Mouse (Mus musculus) small intestine, adult 2 months (tissue): ENCODE data around the gene Rita1. TPM values are rescaled to one million over a fixed set of nuclear protein-coding genes. Genes with fewer than 3 reads are reported as not detected.

ENCODE experiments used
- H3K27ac ChIP-seq: fragments of 200-500 bp; 2 replicates; pipeline ENCODE4 v1.5.1; 2012; ENCODE audit warnings: low read depth, low read length, control low read depth, inconsistent platforms; ENCODE audit not compliant: insufficient read depth
- H3K27me3 ChIP-seq: fragments of 200-500 bp; 2 replicates; pipeline ENCODE4 v1.6.1; 2012; ENCODE audit warnings: mild to moderate bottlenecking, moderate library complexity, low read length, inconsistent platforms; ENCODE audit not compliant: control insufficient read depth, insufficient read depth
- H3K36me3 ChIP-seq: fragments of 200-500 bp; 2 replicates; pipeline ENCODE4 v1.6.1; 2012; ENCODE audit warnings: mild to moderate bottlenecking, low read length, control low read depth, inconsistent platforms; ENCODE audit not compliant: control insufficient read depth, insufficient read depth
- H3K4me1 ChIP-seq: fragments of 200-500 bp; 2 replicates; pipeline ENCODE4 v1.6.1; 2012; ENCODE audit warnings: low read length, inconsistent platforms, mixed read lengths; ENCODE audit not compliant: control insufficient read depth, insufficient read depth, insufficient read length
- H3K4me3 ChIP-seq: fragments of 200-500 bp; 2 replicates; pipeline ENCODE4 v1.5.1; 2012; ENCODE audit warnings: low read depth, mild to moderate bottlenecking, control low read depth, inconsistent platforms, low read length, moderate library complexity
- CTCF ChIP-seq: fragments of 200-500 bp; IDR thresholded peaks from 2 replicates; pipeline ENCODE4 v1.5.1; 2012; ENCODE audit warnings: low read depth, mild to moderate bottlenecking, control low read depth, inconsistent platforms, low read length, moderate library complexity, mixed read lengths; ENCODE audit not compliant: insufficient replicate concordance, insufficient read length; ENCODE audit errors: extremely low read depth
- POLR2A ChIP-seq: fragments of 200-500 bp; IDR thresholded peaks from 2 replicates; pipeline ENCODE4 v1.6.1; 2012; ENCODE audit warnings: low read depth, mild to moderate bottlenecking, control low read depth, inconsistent platforms, low read length, moderate library complexity
- WGBS: fragments of 180-500 bp; shearing (Covaris S2); methylation state at CpG from one replicate; pipeline ENCODE4 v1.1.7; 2018; 5-methylcytosine and 5-hydroxymethylcytosine counted together
- polyA plus RNA-seq: library from polyadenylated mRNA; depleted of rRNA; stranded (reverse); fragments of >200 nt; gene quantifications from 2 replicates; pipeline ENCODE4 v1.2.3, GENCODE M21; 2012; rRNA removed

Rita1 gene
- polyA plus RNA-seq, 1 experiment: 12.1 TPM

DNA sequence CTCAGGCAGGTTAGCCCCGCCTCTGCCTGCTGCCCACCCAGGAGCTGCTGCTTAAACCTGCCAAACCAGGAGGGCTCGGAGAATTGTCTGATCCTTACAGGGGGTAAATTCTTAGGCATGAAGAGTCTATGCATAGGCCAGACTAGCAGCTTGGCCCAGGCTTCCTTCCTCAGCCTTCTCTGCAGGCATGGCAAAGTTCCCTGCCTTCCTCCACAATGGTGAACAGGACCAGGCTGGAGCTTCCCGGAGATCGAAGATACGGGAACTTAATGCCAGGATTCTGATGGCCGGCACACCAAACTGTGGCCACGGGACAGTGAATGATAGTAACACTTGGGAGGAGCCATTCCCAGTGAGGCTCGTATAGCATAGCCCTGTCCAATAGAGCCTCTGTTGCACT lies 54.3 kb downstream of the Rita1 start:
- Histone ChIP-seq H3K4me1 (peaks cover 11% of the 10 kb centered on the region), H3K27ac (no peak overlapping the region), H3K36me3 (peaks cover 35% of the 10 kb centered on the region), H3K27me3 (no peaks in the 10 kb centered on the region), H3K4me3 (no peak overlapping the region)
- 83% methylated on average over 8 of the region's 8 CpGs for WGBS
- TF ChIP-seq POLR2A (no peak), CTCF (no peak)

DNA sequence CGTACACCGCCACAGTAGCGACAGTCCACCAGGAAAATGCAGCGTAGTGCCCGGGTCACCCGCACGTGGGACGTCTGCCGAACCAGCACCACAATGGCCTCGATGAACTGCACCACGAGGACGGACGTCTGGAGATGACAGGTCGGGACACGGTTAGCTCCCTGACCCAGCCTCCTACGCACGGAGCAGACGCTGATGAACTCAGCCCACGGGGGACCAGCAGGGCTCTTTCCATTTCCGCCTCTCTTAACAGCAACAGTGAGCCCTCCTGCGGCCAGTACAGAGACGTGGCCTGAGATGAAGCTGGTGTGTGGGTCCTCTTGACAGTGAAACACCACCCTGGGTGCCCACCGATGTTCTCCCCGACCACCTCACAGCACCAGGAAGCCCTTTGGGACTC lies 56.5 kb downstream of the Rita1 start:
- no peak overlapping the region for H3K4me3 ChIP-seq
- H3K36me3 ChIP-seq: peaks cover 54% of the 10 kb centered on the region
- no peaks in the 10 kb centered on the region for H3K27me3 ChIP-seq
- peaks cover 4% of the 10 kb centered on the region; the same call in 1 of the 2 replicates for H3K4me1 ChIP-seq
- WGBS: 93% methylated on average over 24 of the region's 24 CpGs
- no peak for TF ChIP-seq CTCF
- no peak for TF ChIP-seq POLR2A
- no peak overlapping the region for H3K27ac ChIP-seq

DNA sequence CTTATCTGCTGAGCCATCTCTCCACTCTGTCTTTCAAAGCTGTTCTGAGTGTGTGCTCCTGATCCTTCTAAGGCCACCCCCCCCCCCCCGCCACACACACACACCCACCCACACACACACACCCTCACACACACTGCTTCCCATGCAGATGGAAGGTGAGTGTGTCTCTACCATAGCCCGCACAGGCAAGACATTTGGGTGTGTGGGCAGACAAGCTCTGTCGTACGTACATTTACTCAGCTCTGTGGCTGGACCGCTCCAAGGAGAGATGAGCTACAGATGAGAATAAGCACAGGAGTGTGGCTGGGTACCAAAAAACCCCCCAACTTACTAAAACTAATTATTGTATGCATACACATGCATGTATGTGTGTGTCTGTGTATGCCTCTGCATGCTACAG lies 61.7 kb downstream of the Rita1 start:
- H3K4me1 ChIP-seq: no peaks in the 10 kb centered on the region
- no peaks in the 10 kb centered on the region for H3K27me3 ChIP-seq
- TF ChIP-seq POLR2A: no peak
- TF ChIP-seq CTCF: no peak
- no peak overlapping the region for H3K4me3 ChIP-seq
- no peak overlapping the region for H3K27ac ChIP-seq
- peaks cover 56% of the 10 kb centered on the region for H3K36me3 ChIP-seq
- 96% methylated on average over 5 of the region's 5 CpGs for WGBS

DNA sequence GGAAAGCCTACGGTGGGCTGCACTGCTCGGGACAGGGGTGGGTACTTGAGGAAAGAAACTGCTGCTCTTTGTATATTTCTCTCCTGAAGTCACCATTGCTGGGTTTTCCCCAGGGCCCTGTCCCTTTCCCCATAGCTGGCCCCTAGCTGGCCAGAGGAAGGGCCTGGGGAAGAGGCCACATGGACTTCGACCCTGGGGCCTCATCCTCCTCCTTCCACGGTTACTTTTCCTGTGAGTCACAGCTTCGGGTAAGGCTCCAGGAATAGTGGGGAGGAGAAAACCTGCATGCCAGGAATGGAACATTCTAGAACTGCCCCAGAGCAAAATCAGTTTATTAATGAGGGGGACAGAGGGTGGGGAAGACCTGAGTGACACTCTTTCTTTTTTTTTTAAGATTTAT lies 62.3 kb downstream of the Rita1 start:
- Histone ChIP-seq H3K27me3 (no peaks in the 10 kb centered on the region), H3K4me1 (no peaks in the 10 kb centered on the region), H3K27ac (no peak overlapping the region), H3K36me3 (peaks cover 51% of the 10 kb centered on the region), H3K4me3 (no peak overlapping the region)
- WGBS: 44% methylated on average over 5 of the region's 5 CpGs
- TF ChIP-seq POLR2A: no peak
- TF ChIP-seq CTCF: no peak

- Histone ChIP-seq H3K4me3 (no peak overlapping the region), H3K36me3 (peaks cover 46% of the 10 kb centered on the region), H3K27me3 (no peaks in the 10 kb centered on the region), H3K4me1 (no peaks in the 10 kb centered on the region), H3K27ac (no peak overlapping the region)
- no peak for TF ChIP-seq CTCF
- TF ChIP-seq POLR2A: no peak
- WGBS: 86% methylated on average over 11 of the region's 11 CpGs
Measured at GRCm38 (mm10) chr5:120548236-120548850, 64.0 kb downstream of the Rita1 start.

Other genes with a start within 250 kb of the Rita1 start
- 0.38 TPM in 2 replicates for gene Lhx5, start 180.9 kb downstream of the Rita1 start, polyA plus RNA-seq
- 27.3 and 46.4 TPM in 2 replicates for gene Sdsl, start 139.8 kb downstream of the Rita1 start, polyA plus RNA-seq
- gene Sds, start 136.1 kb downstream of the Rita1 start, polyA plus RNA-seq: not detected in 2 replicates
- 19.9 and 24.3 TPM in 2 replicates for gene Plbd2, start 109.0 kb downstream of the Rita1 start, polyA plus RNA-seq
- gene Slc8b1, start 101.4 kb downstream of the Rita1 start, polyA plus RNA-seq: 8.0 and 12.1 TPM in 2 replicates
- gene Tpcn1, start 23.9 kb downstream of the Rita1 start, polyA plus RNA-seq: 48.5 and 115 TPM in 2 replicates
- gene Iqcd, start 23.6 kb downstream of the Rita1 start, polyA plus RNA-seq: 0.15 and 0.25 TPM in 2 replicates
- 23.1 and 44.6 TPM in 2 replicates for gene Ddx54, start 150 bp upstream of the Rita1 start, polyA plus RNA-seq
- not detected in 2 replicates for gene Cfap73, start 21.6 kb upstream of the Rita1 start, polyA plus RNA-seq
- 1.7 and 2.6 TPM in 2 replicates for gene Rasal1, start 36.2 kb upstream of the Rita1 start, polyA plus RNA-seq
- gene Dtx1, start 99.3 kb upstream of the Rita1 start, polyA plus RNA-seq: 18.1 and 31.1 TPM in 2 replicates
- 2.9 and 7.4 TPM in 2 replicates for gene Oas2, start 137.3 kb upstream of the Rita1 start, polyA plus RNA-seq
- 9.6 and 94.5 TPM in 2 replicates for gene Oas3, start 165.1 kb upstream of the Rita1 start, polyA plus RNA-seq
- 0.09 and 3.6 TPM in 2 replicates for gene Oas1e, start 182.9 kb upstream of the Rita1 start, polyA plus RNA-seq
- 1.2 and 1.4 TPM in 2 replicates for gene Oas1c, start 199.9 kb upstream of the Rita1 start, polyA plus RNA-seq
- gene Oas1f, start 234.8 kb upstream of the Rita1 start, polyA plus RNA-seq: 0.19 TPM in 1 of 2 replicates, not detected in the other
- gene Oas1h, start 248.8 kb upstream of the Rita1 start, polyA plus RNA-seq: not detected in 2 replicates